Mouse (Mus musculus) embryonic fibroblast, embryonic 13.5 days (primary cell): ENCODE measurements at regions not wholly inside any gene's neighbourhood (a gene's known extent, or its start where the extent isn't known, plus 50 kb on each side); places are given as distances from the start of the nearest gene placed in this dataset.
A peak's percentile ranks its signal among the peaks of the same experiment; 100 is the strongest.

Source experiments
- H3K27ac ChIP-seq: 2 replicates; pipeline ENCODE4 v1.5.1; 2012; ENCODE audit warnings: low read length, control low read depth, inconsistent platforms; ENCODE audit not compliant: insufficient read depth
- H3K4me1 ChIP-seq: 2 replicates; pipeline ENCODE4 v1.6.1; 2011; ENCODE audit warnings: low read length; ENCODE audit not compliant: control insufficient read depth, insufficient read depth
- H3K4me3 ChIP-seq: 2 replicates; pipeline ENCODE4 v1.5.1; 2011; ENCODE audit warnings: mild to moderate bottlenecking, control low read depth, low read length; ENCODE audit not compliant: insufficient read depth
- CTCF ChIP-seq: IDR thresholded peaks from 2 replicates; pipeline ENCODE4 v1.5.1; 2011; ENCODE audit warnings: mild to moderate bottlenecking, control low read depth, low read length, moderate library complexity, borderline replicate concordance; ENCODE audit not compliant: insufficient read depth
- POLR2A ChIP-seq: IDR thresholded peaks from 2 replicates; pipeline ENCODE4 v1.6.1; 2011; ENCODE audit warnings: low read depth, mild to moderate bottlenecking, control low read depth, low read length, moderate library complexity

- Histone ChIP-seq H3K27ac (no peak overlapping the region), H3K4me3 (no peak overlapping the region), H3K4me1 (peaks cover 12% of the 10 kb centered on the region)
- TF ChIP-seq CTCF (no peak), POLR2A (no peak)
Observed at GRCm38 (mm10) chr2:79546206-79546605, 88.9 kb upstream of the Itprid2 start.

- Histone ChIP-seq H3K4me1 (peaks cover 12% of the 10 kb centered on the region), H3K4me3 (no peak overlapping the region), H3K27ac (no peak overlapping the region)
- no peak for TF ChIP-seq POLR2A
- no peak for TF ChIP-seq CTCF
Observed at GRCm38 (mm10) chr2:79547284-79547683, 87.9 kb upstream of the Itprid2 start.

GRCm38 (mm10) chr2:79548039-79548600 is 87.0 kb upstream of the Itprid2 start:
- 0 out of 2 replicates have a peak overlapping the region, but pooled peaks have one; percentile 1 for H3K27ac ChIP-seq
- H3K4me1 ChIP-seq: peaks cover 10% of the 10 kb centered on the region
- TF ChIP-seq POLR2A (no peak), CTCF (no peak)
- no peak overlapping the region for H3K4me3 ChIP-seq

- Histone ChIP-seq H3K4me1 (peaks cover 7% of the 10 kb centered on the region), H3K4me3 (no peak overlapping the region), H3K27ac (no peak overlapping the region)
- no peak for TF ChIP-seq POLR2A
- no peak for TF ChIP-seq CTCF
Observed at GRCm38 (mm10) chr2:79549781-79550180, 85.4 kb upstream of the Itprid2 start.

- H3K4me1 ChIP-seq: peaks cover 4% of the 10 kb centered on the region; the same call in 1 of the 2 replicates
- H3K27ac ChIP-seq: no peak overlapping the region
- H3K4me3 ChIP-seq: no peak overlapping the region
- TF ChIP-seq CTCF (no peak), POLR2A (no peak)
Observed at GRCm38 (mm10) chr2:79550432-79550831, 84.7 kb upstream of the Itprid2 start.

- Histone ChIP-seq H3K4me3 (no peak overlapping the region), H3K27ac (no peak overlapping the region), H3K4me1 (peaks cover 8% of the 10 kb centered on the region)
- TF ChIP-seq POLR2A (no peak), CTCF (no peak)
Observed at GRCm38 (mm10) chr2:79552481-79552880, 82.7 kb upstream of the Itprid2 start.

- H3K27ac ChIP-seq: no peak overlapping the region
- H3K4me3 ChIP-seq: no peak overlapping the region
- H3K4me1 ChIP-seq: peaks cover 4% of the 10 kb centered on the region
- TF ChIP-seq POLR2A (no peak), CTCF (no peak)
Observed at GRCm38 (mm10) chr2:79555395-79555794, 79.8 kb upstream of the Itprid2 start.

- TF ChIP-seq CTCF (no peak), POLR2A (no peak)
- Histone ChIP-seq H3K27ac (no peak overlapping the region), H3K4me1 (peaks cover 4% of the 10 kb centered on the region), H3K4me3 (no peak overlapping the region)
Observed at GRCm38 (mm10) chr2:79557361-79557760, 77.8 kb upstream of the Itprid2 start.

- Histone ChIP-seq H3K4me1 (peaks cover 12% of the 10 kb centered on the region), H3K4me3 (no peak overlapping the region), H3K27ac (peak overlapping the region; percentile 53; the same call in 1 of the 2 replicates)
- no peak for TF ChIP-seq POLR2A
- TF ChIP-seq CTCF: no peak
Observed at GRCm38 (mm10) chr2:79566280-79566933, 68.7 kb upstream of the Itprid2 start.

- no peak overlapping the region for H3K27ac ChIP-seq
- TF ChIP-seq CTCF (no peak), POLR2A (no peak)
- no peak overlapping the region for H3K4me3 ChIP-seq
- H3K4me1 ChIP-seq: peaks cover 17% of the 10 kb centered on the region
Observed at GRCm38 (mm10) chr2:79567413-79567934, 67.7 kb upstream of the Itprid2 start.
